Mouse (Mus musculus): Measurements from ENCODE around the gene Zfand2b. TPM values are rescaled to one million over a fixed set of nuclear protein-coding genes. Genes with fewer than 3 reads are reported as not detected.

The Zfand2b gene
- total RNA-seq (2021): 10 to 100 TPM; 27.6 to 28.9 TPM
- long read RNA-seq, experiment 1, transcript Zfand2b-204 (10 exons, 1,206 nt): major isoform, 8 of 36 reads
- long read RNA-seq, experiment 1, partial matches to known transcripts: 6 of 36 reads
- long read RNA-seq, experiment 1, other reads (novel, unspliced or antisense): 19 of 36 reads
- long read RNA-seq, experiment 2, transcript Zfand2b-204 (10 exons, 1,206 nt): major isoform, 6 of 18 reads
- long read RNA-seq, experiment 2, partial matches to known transcripts: 2 of 18 reads
- long read RNA-seq, experiment 2, other reads (novel, unspliced or antisense): 8 of 18 reads

DNA sequence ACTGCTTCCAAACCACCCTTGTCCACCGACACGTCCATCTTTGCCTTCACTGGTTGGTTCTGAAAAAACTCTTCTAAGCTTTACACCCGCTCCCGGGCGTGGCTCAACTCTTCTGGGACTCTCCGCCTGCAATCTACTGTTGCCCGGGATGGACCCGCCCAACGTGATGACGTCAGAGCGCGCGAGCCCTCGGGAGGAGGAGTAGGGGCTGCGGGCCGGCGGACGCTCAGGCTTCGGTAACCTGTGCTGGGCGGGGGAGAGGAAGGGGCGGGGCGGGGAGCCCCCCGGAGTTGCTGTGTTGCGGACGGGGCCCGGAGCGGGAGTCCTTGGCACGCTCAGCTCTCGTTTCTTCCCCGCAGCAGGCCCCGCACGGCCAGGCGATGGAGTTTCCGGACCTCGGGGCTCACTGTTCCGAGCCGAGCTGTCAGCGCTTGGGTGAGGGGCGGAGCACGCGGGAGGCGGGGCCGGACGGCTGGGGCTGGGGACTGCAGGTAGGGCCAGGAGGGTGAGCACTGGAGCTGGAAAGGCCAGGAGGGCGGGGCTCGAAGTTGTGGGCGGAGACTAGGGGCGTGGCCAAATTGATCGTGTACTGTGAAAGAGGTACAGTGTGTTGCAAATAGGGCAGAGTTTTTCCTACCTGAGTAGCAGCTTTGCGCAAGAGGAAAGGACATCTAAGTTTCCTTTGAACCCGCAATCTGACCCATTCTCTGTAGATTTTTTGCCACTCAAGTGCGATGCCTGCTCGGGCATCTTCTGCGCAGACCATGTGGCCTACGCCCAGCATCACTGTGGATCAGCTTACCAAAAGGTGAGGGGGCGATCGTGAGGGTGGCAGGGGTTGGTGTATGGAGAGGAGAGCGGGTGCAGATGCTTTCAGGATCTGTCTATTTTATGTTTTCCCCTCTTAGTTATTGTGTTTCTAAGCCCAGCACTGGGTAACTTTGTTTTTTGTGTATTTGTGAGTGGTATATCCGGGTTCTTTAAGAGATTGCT, at the start of gene Zfand2b:
Gene Zfand2b (plus strand): TSS at position 175 of the 993 bp plus-strand sequence.
- no peak for TF ChIP-seq CTCF (IDR thresholded peaks at IDR 0.05)
- intact Hi-C loops (cut with DNase I): loop anchor here (1.0 to 2.0 kb wide), 2 partner anchors 12 to 26 kb away; partner anchors contain the start of genes Abcb6, Cnppd1 and Retreg2

DNA sequence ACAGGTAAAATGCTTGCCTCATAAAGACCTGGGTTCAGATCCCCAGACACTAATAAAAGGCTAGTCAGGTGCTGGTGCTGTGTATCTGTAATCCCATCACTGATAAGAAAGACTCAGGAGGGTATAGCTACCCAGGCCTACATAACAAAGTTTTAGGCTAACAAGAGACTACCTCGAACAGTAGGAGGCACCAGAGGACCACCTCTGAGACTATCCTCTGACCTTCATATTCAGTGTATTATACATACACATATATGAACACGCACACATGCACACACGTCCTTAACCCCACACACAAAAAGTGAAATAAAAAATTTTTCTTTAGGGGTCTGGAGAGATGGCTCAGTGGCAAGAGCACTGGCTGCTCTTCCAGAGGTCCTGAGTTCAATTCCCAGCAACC, 46.2 kb upstream of the Zfand2b start:
- no peak overlapping the region for H3K4me3 ChIP-seq
- intact Hi-C loops (cut with DNase I): no loop called here
- no peak for TF ChIP-seq CTCF (IDR thresholded peaks at IDR 0.05)
- no peak for DNase-seq (ENCODE audit: extremely low spot score in 1 of 2, low spot score in 2 of 2)
- no peak overlapping the region for H3K27ac ChIP-seq

More for the DNA sequence above, at the start of gene Zfand2b:
- Histone ChIP-seq H3K27ac (peak within 1 kb of the TSS; percentile 95), H3K4me3 (peak within 1 kb of the TSS; percentile 93)
- peak; percentile 94 to 95 for DNase-seq (ENCODE audit: extremely low spot score in 1 of 2, low spot score in 2 of 2)

DNA sequence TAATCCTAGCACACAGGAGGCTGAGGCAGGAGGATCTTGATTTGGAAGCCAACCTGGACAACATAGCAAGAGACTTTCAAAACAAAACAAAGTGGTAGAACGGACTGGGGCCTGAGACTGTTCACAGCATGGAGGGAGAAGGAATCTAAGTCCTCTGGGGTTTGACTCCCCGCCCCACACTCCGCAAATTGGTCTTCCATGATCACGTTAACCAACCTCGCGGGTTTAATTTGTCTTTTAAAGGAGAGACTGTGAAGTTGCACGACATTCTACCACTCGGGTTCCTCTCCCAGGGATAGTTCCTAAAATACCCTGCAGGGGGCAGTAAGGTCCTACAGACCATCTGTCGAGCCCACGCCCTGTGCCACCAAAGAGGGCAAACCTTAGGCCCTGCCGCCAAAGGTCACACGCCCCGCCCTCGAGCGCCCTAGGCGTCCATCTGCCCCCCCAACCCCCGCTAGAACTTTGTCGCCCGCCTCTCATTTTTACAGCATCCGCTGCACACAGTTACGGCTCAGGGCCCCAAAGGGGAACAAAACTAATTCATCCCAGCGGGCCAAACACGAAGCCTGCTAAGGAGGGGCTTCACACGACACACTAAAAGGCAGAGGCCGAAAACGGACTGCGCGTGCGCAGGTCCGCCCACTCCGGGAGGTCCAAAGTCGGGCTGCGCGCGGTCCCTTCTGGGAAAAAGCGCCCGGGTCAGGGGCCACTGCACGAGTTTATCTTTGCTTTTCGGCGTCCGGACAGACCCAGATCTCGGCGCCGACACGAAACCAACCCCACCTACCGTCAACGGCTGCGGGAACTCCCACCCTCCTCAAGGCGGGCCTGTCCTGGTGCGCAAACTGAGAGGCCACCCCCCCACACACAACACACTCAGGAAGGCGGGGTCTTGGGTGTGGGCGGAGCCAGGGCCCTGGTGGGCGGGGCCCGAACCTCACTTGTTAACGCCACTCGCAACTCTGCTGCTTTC, 43.8 kb upstream of the Zfand2b start, which contains the start of gene Nhej1:
Gene Nhej1 (minus strand): TSS at position 855 of the 976 bp plus-strand sequence.
- H3K27ac ChIP-seq: peak within 1 kb of the TSS; percentile 96
- intact Hi-C loops (cut with DNase I): no loop called here
- peak within 1 kb of the TSS; percentile 66 for H3K4me3 ChIP-seq
- peak; percentile 84 to 87 for DNase-seq (ENCODE audit: extremely low spot score in 1 of 2, low spot score in 2 of 2)
- TF ChIP-seq CTCF (IDR thresholded peaks at IDR 0.05): peak; percentile 79

DNA sequence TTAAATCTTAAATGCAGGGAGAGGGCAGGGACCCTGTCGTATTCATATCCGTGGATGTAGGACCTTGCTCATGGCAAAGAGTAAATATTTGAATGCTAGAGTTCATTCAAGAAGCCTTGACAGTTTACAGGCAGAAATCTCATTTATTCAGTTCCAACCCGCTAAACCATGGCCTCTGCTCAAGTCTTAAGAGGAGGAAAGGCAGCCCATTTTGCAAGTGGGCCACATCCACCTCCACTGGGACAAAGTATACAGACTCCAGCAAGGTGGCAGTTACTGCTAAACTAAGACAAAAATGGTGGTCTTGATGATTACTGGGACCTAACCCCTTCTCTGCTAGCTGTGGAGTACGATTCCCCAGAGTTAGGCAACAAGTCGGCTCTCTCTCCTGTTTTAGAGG, 43.0 kb upstream of the Zfand2b start:
- TF ChIP-seq CTCF (IDR thresholded peaks at IDR 0.05): no peak
- peak overlapping the region; percentile 66 for H3K4me3 ChIP-seq

DNA sequence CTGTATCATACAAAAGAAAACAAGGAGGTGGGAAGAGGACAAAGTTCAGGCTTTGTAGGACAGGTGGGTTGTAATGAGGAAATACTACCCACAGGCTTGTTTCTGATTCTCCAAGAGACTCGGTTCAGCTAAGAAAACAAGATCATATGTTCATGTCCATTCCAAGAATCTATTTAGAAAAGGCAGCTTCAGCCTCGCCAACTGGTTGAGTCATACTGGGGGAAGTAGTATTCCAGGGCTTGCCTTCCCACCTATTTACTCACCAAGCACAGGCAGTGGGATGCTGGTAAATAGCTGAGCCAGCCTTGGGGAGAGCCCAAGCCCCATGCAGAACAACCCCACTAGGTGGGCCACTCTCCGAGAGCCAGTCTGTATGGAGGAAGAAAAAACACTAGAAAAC, 39.8 kb upstream of the Zfand2b start:
- H3K4me3 ChIP-seq: no peak overlapping the region
- peak overlapping the region; percentile 34 for H3K27ac ChIP-seq
- no peak for TF ChIP-seq CTCF (IDR thresholded peaks at IDR 0.05)
- no peak for DNase-seq (ENCODE audit: extremely low spot score in 1 of 2, low spot score in 2 of 2)
- intact Hi-C loops (cut with DNase I): no loop called here

More for the DNA sequence above, 43.0 kb upstream of the Zfand2b start:
- DNase-seq (ENCODE audit: extremely low spot score in 1 of 2, low spot score in 2 of 2): no peak
- intact Hi-C loops (cut with DNase I): no loop called here
- H3K27ac ChIP-seq: peak overlapping the region; percentile 96

DNA sequence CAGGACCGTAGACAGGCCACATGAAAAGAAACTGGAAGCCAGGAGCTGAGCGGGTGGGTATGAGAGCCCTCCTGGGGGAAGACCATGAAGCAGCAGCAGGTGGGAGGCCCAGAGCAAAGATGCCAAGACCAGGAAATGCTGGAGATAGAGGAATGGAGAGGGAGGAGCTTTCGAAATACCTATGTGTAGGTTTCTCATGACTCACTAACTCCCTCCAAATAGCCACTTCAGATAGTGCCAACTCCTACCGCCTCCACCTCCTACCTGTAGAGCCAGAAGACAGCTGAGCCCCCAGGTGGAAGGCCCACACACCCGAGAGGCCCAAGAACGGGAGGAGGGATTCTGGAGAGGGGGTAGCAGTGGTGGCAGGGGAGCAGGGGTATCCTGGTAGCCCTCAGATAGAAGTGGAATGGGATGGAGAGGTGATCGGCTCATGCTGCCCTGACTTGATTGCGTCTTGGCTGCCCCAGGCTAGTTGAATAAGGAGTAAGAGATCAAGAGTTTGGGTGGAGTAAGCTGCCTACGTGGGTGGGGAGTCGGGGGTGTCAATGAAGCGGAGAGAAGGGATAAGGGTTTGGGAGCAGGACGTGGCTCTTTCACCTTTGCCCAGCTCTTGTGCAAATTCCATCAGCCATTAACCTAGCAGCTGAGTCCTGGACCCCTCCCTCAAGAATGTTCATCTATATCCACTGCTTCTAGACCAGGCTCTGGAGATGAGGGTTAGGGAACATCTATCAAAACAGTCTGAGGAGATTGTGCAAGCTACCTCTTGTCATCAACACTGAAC, 34.8 kb upstream of the Zfand2b start, which contains the start of gene Slc23a3:
Gene Slc23a3 (minus strand): TSS at position 470 of the 787 bp plus-strand sequence.
- Histone ChIP-seq H3K4me3 (no peak within 1 kb of the TSS), H3K27ac (no peak within 1 kb of the TSS)
- DNase-seq (ENCODE audit: extremely low spot score in 1 of 2, low spot score in 2 of 2): no peak
- TF ChIP-seq CTCF (IDR thresholded peaks at IDR 0.05): no peak
- intact Hi-C loops (cut with DNase I): no loop called here

DNA sequence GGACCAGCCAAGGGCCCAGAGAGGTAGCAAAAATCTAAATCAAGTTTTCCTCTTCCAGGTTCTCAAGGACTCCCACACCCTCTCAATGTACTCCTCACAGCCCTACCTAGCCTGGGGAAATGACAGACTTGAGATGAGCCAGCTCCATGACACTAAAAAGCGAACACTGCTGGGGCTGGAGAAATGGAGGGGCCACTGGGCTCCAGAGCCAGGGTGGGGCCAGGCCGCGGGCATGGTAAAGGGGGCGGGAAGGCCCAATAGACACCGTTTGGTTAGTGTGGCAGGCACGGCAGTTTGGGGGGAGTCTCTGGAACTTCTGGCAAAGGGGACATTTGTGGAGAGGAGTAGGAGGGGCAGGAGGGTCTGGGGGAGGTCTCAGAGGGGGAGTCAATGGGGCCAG, 32.2 kb upstream of the Zfand2b start:
- H3K27ac ChIP-seq: no peak overlapping the region
- TF ChIP-seq CTCF (IDR thresholded peaks at IDR 0.05): no peak
- intact Hi-C loops (cut with DNase I): no loop called here
- DNase-seq (ENCODE audit: extremely low spot score in 1 of 2, low spot score in 2 of 2): no peak
- H3K4me3 ChIP-seq: no peak overlapping the region

DNA sequence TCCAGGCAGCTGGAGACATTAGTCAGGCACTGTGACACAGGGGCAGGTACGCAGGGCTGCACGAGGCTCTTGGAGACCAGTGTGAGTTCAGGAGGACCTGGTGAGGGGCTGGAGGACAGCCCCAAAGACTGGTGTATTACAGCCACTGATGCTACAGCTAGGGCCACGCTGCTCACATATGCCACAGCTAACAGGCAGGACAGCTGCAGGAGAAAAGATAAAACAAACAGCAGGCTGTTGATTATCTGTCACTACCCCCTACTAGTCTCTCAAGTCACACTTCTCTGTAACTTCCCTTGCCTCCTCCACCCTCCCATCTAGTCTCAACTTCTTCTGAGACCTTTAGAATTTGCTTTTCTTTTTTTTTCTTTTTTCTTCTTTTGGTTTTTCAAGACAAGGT, 31.7 kb upstream of the Zfand2b start:
- DNase-seq (ENCODE audit: extremely low spot score in 1 of 2, low spot score in 2 of 2): no peak
- Histone ChIP-seq H3K27ac (no peak overlapping the region), H3K4me3 (no peak overlapping the region)
- intact Hi-C loops (cut with DNase I): no loop called here
- no peak for TF ChIP-seq CTCF (IDR thresholded peaks at IDR 0.05)

DNA sequence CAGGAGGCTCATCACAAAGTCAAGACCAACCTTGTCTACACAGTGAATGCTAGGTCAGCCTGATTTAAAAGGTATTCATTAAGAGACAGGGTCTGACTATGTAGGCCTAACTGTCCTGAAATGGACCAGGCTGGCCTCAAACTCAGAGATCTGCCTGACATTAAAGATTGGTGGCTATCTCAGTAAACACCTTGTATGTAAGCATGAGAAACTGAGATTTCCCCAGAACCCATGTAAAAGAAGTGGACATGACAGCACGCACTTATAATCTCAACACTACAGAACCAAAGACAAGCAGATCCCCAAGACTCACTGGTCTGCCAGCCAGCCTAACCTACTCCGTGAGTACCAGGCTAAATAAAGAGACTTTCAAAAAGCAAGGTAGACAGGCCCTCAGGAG, 30.0 kb upstream of the Zfand2b start:
- TF ChIP-seq CTCF (IDR thresholded peaks at IDR 0.05): no peak
- no peak for DNase-seq (ENCODE audit: extremely low spot score in 1 of 2, low spot score in 2 of 2)
- Histone ChIP-seq H3K4me3 (no peak overlapping the region), H3K27ac (no peak overlapping the region)
- intact Hi-C loops (cut with DNase I): no loop called here

DNA sequence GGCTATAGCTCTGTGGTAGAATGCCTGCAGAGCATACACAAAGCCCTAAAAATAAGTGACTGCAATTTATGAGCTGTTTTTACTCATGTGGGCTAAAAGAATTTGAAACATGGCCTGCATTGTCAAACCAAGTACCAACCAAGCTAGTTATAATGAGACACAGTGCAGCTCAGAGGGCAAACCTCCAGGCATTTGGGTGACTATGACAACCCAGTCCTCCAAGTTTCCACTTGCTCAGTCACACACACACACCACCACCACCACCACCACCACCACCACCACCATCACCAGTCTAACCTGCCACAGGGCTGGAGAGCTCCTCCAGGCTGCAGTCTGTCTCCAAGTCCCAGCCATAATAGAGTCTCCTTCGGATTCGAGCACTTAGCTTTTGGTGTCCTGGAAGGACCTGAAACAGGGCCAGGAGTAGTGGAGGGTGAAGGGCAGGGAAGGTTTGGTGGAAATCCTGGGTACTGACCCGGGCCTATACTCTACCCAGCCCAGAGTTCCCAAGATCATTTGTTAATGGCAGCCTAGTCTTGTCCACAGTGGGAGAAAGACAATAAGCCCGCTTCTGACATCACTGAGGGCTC, 27.8 kb upstream of the Zfand2b start:
- H3K4me3 ChIP-seq: peak overlapping the region; percentile 77
- peak overlapping the region; percentile 99 for H3K27ac ChIP-seq
- no peak for DNase-seq (ENCODE audit: extremely low spot score in 1 of 2, low spot score in 2 of 2)
- TF ChIP-seq CTCF (IDR thresholded peaks at IDR 0.05): no peak
- intact Hi-C loops (cut with DNase I): no loop called here

All from left cerebral cortex, adult 2 months (tissue).